Mouse (Mus musculus): ENCODE data around the gene Pkm. TPM values are rescaled to one million over a fixed set of nuclear protein-coding genes. Genes with fewer than 3 reads are reported as not detected.

Gene Pkm
- polyA plus RNA-seq (2015; fragmentation: Nextera tagmentation; extraction: Ambion mirVana), result 318 and 331 TPM in 2 replicates

DNA sequence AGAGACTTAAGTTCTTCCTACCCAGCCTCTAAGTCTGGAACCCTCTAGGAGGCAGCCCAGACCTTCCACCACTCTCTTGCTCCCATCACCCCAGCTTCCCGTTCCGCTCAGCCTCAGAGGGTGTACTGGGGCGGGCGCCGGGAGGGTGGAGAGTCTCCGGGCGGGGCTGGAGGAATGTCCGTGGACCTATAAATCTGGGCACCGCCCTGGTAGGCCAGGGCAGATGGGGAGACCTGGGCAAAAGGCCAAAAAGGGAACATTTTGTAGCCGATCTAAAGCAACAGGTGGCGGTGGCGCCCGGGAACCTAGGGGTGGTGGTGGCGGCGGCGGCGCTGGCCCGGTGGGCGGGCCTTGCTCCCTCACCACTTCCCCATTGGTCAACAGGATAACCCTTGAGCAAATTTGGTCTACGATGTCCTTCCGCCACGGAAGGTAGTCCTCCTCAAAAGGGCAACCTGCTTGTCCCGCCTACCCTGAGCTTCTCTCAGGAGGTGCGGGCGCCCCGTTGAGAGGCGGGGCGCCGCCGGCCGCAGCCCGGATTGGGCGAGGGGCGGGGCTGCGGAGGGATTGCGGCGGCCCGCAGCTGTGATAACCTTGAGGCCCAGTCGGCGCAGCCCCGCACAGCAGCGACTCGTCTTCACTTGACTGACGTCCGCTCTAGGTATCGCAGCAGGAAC is at the start of gene Pkm:
Pkm (plus strand) TSS at position 411 of the 677 bp plus-strand sequence.
- WGBS, result under 1% methylated on average over 43 of the region's 46 CpGs
- no peak; the same call in none of the 2 replicates for TF ChIP-seq EP300 (IDR thresholded peaks at IDR 0.05)
- TF ChIP-seq CTCF (IDR thresholded peaks at IDR 0.05), result peak; percentile 59
- H3K4me3 ChIP-seq (ENCODE audit: low read depth, low read length), result peak within 1 kb of the TSS; percentile 64
- no peaks in the 10 kb centered on the region for H3K36me3 ChIP-seq (ENCODE audit: insufficient read depth, low read length)
- no peaks in the 10 kb centered on the region for H3K9me3 ChIP-seq (ENCODE audit: low read length)
- peak; percentile 92 for ATAC-seq
- DNase-seq (ENCODE audit: low spot score), result peak; percentile 98
- H3K4me2 ChIP-seq (replicated peaks; ENCODE audit: low read depth, low read length), result peak within 1 kb of the TSS; percentile 83
- no peaks in the 10 kb centered on the region for H3K27me3 ChIP-seq (replicated peaks; ENCODE audit: insufficient read depth, low read length)
- H3K27ac ChIP-seq (ENCODE audit: low read length), result peak within 1 kb of the TSS; percentile 86
- peak within 1 kb of the TSS; percentile 52 for H3K9ac ChIP-seq (replicated peaks; ENCODE audit: low read depth)
- H3K4me1 ChIP-seq (ENCODE audit: insufficient read depth, low read depth, low read length), result peaks cover 12% of the 10 kb centered on the region

DNA sequence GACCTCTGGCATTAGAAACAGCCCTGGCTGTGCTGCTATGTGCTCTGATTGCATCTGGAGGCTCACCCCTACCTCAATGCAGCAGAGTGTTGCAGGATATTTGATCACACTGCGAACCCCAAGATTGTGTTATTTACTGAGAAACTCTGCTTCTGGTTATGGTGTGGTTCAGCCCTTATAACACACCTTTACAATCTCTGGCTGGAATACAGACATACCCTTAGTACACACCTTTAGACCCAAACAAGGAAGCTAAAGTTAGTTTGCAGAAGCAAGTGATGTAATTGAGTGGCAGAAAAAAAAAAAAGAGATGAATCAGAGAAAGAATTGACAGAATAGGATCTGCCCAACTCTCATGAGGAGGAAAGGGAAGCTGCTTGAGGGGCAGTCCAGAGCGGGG is 45.2 kb upstream of the Pkm start:
- ATAC-seq, result no peak
- no peaks in the 10 kb centered on the region for H3K4me1 ChIP-seq (ENCODE audit: insufficient read depth, low read depth, low read length)
- DNase-seq (ENCODE audit: low spot score), result no peak
- no peaks in the 10 kb centered on the region for H3K36me3 ChIP-seq (ENCODE audit: insufficient read depth, low read length)
- no peak overlapping the region for H3K9ac ChIP-seq (replicated peaks; ENCODE audit: low read depth)
- H3K4me3 ChIP-seq (ENCODE audit: low read depth, low read length), result no peak overlapping the region
- H3K4me2 ChIP-seq (replicated peaks; ENCODE audit: low read depth, low read length), result no peak overlapping the region
- 84% methylated on average over 2 of the region's 2 CpGs for WGBS
- TF ChIP-seq CTCF (IDR thresholded peaks at IDR 0.05), result no peak
- H3K9me3 ChIP-seq (ENCODE audit: low read length), result no peaks in the 10 kb centered on the region
- no peaks in the 10 kb centered on the region for H3K27me3 ChIP-seq (replicated peaks; ENCODE audit: insufficient read depth, low read length)
- no peak overlapping the region for H3K27ac ChIP-seq (ENCODE audit: low read length)

DNA sequence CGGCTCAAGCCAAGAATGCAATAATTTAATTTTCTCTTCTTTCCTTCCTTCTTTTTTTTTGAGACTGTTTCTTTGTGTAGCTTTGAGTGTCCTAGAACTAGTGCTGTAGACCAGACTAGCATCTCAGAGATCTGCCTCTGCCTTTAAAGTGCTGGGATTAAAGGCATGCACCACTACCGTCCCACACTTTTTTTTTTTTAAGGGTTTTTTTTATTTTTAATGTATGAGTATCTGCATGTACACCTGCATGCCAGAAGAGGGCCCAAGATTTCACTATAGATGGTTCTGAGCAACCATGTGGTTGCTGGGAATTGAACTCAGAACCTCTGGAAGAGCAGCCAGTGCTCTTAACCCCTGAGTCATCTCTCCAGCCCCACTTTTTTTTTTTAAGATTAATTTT is 40.4 kb upstream of the Pkm start:
- H3K4me1 ChIP-seq (ENCODE audit: insufficient read depth, low read depth, low read length), result 0 out of 2 replicates have a peak, but pooled peaks cover 5% of the 10 kb centered on the region
- no peak overlapping the region for H3K27ac ChIP-seq (ENCODE audit: low read length)
- no peaks in the 10 kb centered on the region for H3K27me3 ChIP-seq (replicated peaks; ENCODE audit: insufficient read depth, low read length)
- no peak for ATAC-seq
- H3K9me3 ChIP-seq (ENCODE audit: low read length), result no peaks in the 10 kb centered on the region
- TF ChIP-seq EP300 (IDR thresholded peaks at IDR 0.05) (no peak), CTCF (IDR thresholded peaks at IDR 0.05) (no peak)
- no peak for DNase-seq (ENCODE audit: low spot score)
- WGBS, result 77% methylated on average over 2 of the region's 2 CpGs
- H3K36me3 ChIP-seq (ENCODE audit: insufficient read depth, low read length), result no peaks in the 10 kb centered on the region
- H3K4me3 ChIP-seq (ENCODE audit: low read depth, low read length), result no peak overlapping the region
- no peak overlapping the region for H3K9ac ChIP-seq (replicated peaks; ENCODE audit: low read depth)
- no peak overlapping the region for H3K4me2 ChIP-seq (replicated peaks; ENCODE audit: low read depth, low read length)

DNA sequence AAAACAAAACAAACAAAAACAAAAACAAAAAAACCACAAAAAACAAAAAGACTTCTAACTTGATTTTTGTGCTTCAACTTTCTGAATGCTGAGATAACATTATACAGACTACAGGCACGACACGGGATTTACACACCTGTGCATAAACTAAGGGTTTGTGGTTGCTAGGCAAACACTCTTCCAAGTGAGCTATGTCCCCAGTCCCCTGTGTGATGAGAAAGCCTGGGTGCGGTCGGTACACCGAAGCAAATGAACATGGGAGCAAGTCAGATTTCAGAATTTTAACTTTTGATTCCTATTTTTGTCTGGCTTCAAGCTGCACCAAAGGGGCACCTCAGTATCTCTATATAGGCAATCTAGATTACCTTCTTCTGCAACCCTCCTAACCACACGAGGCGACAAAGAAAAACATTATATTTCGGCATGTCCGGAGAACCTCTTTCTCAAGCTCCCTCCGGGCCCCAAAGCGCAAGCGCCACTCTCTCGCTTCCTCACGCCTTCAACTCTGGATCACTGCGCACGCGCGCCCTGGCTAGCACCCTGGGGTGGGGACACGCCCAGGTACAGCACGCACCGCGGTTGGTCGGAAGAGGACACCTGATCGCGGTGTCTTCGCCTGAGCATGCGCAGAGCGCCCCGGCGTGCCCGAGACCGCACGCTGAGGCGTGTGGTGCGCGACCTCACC is 39.4 kb upstream of the Pkm start, which contains the start of gene Parp6:
Parp6 (plus strand) TSS at position 663 of the 685 bp plus-strand sequence.
- H3K27ac ChIP-seq (ENCODE audit: low read length), result peak within 1 kb of the TSS; percentile 91
- H3K4me2 ChIP-seq (replicated peaks; ENCODE audit: low read depth, low read length), result peak within 1 kb of the TSS; percentile 80
- no peaks in the 10 kb centered on the region for H3K36me3 ChIP-seq (ENCODE audit: insufficient read depth, low read length)
- 0 out of 2 replicates have a peak, but pooled peaks cover 5% of the 10 kb centered on the region for H3K4me1 ChIP-seq (ENCODE audit: insufficient read depth, low read depth, low read length)
- ATAC-seq (peak; percentile 100), DNase-seq (ENCODE audit: low spot score) (peak; percentile 100)
- WGBS, result 2% methylated on average over 30 of the region's 36 CpGs
- H3K9ac ChIP-seq (replicated peaks; ENCODE audit: low read depth), result peak within 1 kb of the TSS; percentile 63
- TF ChIP-seq EP300 (IDR thresholded peaks at IDR 0.05) (no peak), CTCF (IDR thresholded peaks at IDR 0.05) (peak; percentile 31)
- H3K4me3 ChIP-seq (ENCODE audit: low read depth, low read length), result peak within 1 kb of the TSS; percentile 80
- no peaks in the 10 kb centered on the region for H3K27me3 ChIP-seq (replicated peaks; ENCODE audit: insufficient read depth, low read length)
- H3K9me3 ChIP-seq (ENCODE audit: low read length), result no peaks in the 10 kb centered on the region

DNA sequence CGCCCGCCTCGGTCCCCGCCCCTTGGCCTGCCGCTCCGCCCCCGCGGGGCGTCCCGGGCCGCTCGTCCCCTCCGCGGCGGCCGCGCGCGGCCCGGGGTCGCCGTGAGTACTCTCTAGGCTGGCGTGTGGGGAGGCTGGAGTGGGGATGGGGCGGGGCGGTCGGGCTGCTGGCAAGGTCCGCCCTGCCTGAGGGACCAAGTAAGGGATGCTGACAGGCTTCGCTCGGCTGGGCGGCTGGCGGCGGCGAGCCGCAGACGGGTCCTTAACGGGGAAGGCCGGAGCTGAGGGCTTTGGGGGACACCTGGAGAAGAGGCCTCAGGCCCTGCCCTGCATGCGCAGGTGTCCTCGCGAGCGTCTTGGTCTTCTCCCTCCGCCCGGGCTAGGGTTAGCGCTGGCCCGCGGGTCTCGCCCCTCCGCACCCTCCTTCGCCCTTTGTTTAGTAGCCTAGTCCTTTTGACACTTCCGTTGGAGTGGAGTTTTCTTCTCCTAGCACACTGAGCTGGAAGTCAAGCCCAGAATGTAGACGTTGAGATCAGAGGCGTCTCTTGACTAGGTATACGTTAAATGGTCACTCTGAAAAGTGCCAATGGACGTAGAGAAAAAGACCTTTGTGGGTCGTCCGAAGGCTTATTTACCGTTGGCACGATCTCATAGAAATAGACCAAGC is 38.7 kb upstream of the Pkm start:
- peak; percentile 18 for ATAC-seq
- Histone ChIP-seq H3K9me3 (ENCODE audit: low read length) (no peaks in the 10 kb centered on the region), H3K9ac (replicated peaks; ENCODE audit: low read depth) (peak overlapping the region; percentile 63), H3K36me3 (ENCODE audit: insufficient read depth, low read length) (0 out of 2 replicates have a peak, but pooled peaks cover 2% of the 10 kb centered on the region), H3K27me3 (replicated peaks; ENCODE audit: insufficient read depth, low read length) (no peaks in the 10 kb centered on the region), H3K4me3 (ENCODE audit: low read depth, low read length) (peak overlapping the region; percentile 80), H3K27ac (ENCODE audit: low read length) (peak overlapping the region; percentile 91), H3K4me2 (replicated peaks; ENCODE audit: low read depth, low read length) (peak overlapping the region; percentile 80), H3K4me1 (ENCODE audit: insufficient read depth, low read depth, low read length) (0 out of 2 replicates have a peak, but pooled peaks cover 5% of the 10 kb centered on the region)
- WGBS, result 3% methylated on average over 39 of the region's 58 CpGs
- TF ChIP-seq EP300 (IDR thresholded peaks at IDR 0.05) (no peak), CTCF (IDR thresholded peaks at IDR 0.05) (no peak)
- no peak for DNase-seq (ENCODE audit: low spot score)

DNA sequence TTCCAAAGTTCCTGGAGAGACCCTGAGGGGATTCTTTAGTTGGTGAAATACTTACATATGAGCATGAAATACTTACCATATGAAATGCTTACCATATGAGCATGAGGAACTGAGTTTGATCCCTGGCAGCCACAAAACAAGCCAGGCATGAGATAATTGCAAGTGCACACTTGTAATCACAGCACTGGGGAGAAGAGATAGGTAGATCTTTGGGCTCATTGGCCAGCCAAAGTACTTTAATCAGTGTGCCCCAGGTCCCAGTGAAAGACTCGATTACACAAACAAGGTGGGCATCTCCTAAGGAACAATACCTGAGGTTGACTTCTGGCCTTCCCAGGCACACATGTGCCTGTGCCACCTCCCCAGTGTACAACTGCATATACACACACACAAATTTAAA is 17.8 kb upstream of the Pkm start:
- DNase-seq (ENCODE audit: low spot score) (no peak), ATAC-seq (no peak)
- Histone ChIP-seq H3K9ac (replicated peaks; ENCODE audit: low read depth) (no peak overlapping the region), H3K27ac (ENCODE audit: low read length) (no peak overlapping the region), H3K4me3 (ENCODE audit: low read depth, low read length) (no peak overlapping the region), H3K27me3 (replicated peaks; ENCODE audit: insufficient read depth, low read length) (no peaks in the 10 kb centered on the region), H3K4me2 (replicated peaks; ENCODE audit: low read depth, low read length) (no peak overlapping the region), H3K4me1 (ENCODE audit: insufficient read depth, low read depth, low read length) (no peaks in the 10 kb centered on the region), H3K9me3 (ENCODE audit: low read length) (no peaks in the 10 kb centered on the region), H3K36me3 (ENCODE audit: insufficient read depth, low read length) (peaks cover 35% of the 10 kb centered on the region)
- TF ChIP-seq CTCF (IDR thresholded peaks at IDR 0.05) (no peak), EP300 (IDR thresholded peaks at IDR 0.05) (no peak)
- 96% methylated on average over 1 of the region's 1 CpGs for WGBS

Data from lung, postnatal 0 days (tissue).